Mouse (Mus musculus) left cerebral cortex, postnatal 4 days (tissue): Measurements from ENCODE around the gene Cenpv. TPM values are rescaled to one million over a fixed set of nuclear protein-coding genes. Genes with fewer than 3 reads are reported as not detected.
A peak's percentile ranks its signal among the peaks of the same experiment; 100 is the strongest.

Experiments
- DNase-seq: peaks from one replicate; pipeline ENCODE4 v3.0.0-alpha.2; 2022
- intact Hi-C: fragments of 180-260 bp; cut with DNase I; formaldehyde crosslinking; loops from one replicate; pipeline ENCODE4 v1.15.1; 2025
- total RNA-seq, 2 experiments: library from RNA; stranded (reverse); gene quantifications; 2 replicates each; pipeline ENCODE4 v1.2.3; 2021

Cenpv gene
- total RNA-seq, 2 experiments from 2014 or later = 64.5 to 76.9 TPM

DNA sequence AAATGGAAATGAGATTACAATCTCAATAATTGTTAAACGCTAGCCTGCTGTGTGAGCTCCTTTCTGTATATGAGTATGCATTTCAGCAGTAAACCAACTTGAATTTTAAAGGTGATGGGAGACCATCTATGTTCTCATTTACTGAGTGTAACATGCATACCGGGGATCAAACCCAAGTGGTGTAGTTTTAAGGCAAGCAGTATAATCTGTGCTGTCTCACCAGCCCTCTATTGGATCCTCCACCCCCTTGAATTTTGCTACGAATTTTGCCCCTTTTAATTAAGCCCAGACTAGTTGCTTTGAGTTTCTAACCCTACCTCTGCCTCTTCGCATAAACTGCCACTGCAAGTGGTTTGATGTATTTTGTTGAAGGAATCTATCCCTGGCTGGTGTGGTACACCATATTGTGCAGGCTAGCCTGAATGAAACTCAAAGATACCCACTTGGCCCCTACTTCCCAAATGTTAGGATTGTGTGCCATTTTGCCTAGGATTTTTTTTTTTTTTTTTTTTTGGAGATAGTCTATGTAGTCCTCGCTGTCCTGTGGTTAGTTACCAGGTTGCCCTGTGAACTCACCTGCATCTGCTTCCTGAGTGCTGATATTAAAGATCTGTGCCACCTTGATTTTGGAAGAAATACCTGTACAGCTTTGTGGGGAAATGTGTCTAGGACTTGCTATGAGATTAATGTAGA is 15.2 kb upstream of the Cenpv start:
- intact Hi-C loops = no loop called here

DNA sequence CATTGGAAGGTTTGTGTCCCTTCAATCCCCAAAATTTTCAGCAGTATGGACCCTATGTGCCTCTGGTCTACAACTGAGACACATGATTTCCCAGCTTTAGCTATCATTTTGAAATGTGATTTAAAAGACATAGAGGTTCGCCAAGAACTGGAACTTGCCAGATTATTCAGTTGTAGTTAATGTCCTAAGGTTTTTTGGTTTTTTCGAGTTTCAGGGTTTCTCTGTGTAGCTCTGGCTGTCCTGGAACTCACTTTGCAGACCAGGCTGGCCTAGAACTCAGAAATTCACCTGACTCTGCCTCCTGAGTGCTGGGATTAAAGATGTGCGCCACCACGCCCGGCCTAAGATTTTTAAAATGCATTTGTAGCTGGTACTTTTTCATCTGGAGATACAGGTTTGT is 14.6 kb upstream of the Cenpv start:
- DNase-seq = no peak
- intact Hi-C loops = no loop called here

More for the DNA sequence above, 15.2 kb upstream of the Cenpv start:
- DNase-seq = no peak

DNA sequence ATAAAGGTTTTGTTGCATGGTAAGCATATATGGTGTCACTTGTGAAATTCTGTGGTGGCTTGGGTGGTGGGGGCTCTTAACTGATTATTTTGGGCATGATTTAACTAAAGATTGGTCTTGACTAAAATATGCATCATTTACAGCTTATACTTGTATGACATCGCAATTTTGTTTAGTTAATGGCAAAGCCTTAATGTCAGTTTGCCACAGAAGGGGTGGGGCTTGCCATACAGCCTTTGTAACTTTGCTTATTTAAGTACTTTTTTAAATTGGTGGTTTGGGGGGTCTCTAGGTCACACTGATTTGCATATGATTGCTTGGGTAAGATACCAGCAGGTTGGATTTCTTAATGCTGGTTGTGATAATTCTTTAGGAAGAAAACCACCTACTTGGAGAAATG is 14.1 kb upstream of the Cenpv start:
- intact Hi-C loops = no loop called here
- no peak for DNase-seq

DNA sequence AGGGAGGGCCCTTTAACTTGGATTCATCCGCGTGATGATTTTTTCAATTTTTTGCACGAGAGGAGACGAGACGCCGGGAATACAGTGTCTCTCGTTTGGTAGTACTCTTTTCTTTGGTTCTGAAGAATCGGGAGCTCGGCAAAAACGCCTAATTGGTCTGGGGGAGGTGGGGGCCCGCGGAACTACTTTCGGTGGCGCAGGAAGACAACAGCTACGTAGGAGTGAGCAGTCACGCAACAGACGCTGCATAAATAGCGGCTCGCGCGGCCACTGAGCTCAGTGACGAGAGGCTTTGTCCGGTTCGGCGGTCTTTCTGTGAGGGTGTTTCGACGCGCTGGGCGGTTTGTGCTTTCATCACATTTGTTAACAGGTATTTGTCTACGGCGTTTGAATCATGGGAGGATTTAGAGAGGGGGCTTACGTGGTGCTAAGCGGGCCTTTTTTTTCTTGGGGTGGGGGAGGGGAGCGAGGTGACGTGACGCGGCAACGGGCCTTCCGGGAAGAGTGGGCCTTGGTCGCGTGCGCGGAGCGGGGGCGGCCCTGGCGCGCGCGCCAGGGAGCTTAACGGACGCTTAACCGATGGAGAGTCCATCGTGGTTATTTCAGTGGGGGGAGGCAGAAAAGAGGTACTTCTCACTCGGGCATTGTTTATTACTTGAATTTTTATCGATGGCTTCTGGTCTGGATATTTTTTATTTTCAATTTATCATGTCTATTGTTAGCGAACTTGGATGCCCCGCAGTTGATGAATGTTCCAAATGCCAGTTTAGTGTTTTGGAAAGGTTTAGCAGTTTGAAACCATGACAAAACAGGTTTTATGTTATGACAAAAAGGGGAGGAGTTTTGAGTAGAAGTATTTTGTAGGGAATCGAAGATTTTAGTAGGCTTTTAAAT is 12.4 kb upstream of the Cenpv start:
- DNase-seq = peak; percentile 94
- intact Hi-C loops = no loop called here

GRCm38 (mm10) chr11:62550727-62551225 is 11.7 kb upstream of the Cenpv start, which contains the start of gene Ubb:
Gene Ubb (plus strand): TSS chr11:62551171.
- intact Hi-C loops = no loop called here
- peak; percentile 100 for DNase-seq

DNA sequence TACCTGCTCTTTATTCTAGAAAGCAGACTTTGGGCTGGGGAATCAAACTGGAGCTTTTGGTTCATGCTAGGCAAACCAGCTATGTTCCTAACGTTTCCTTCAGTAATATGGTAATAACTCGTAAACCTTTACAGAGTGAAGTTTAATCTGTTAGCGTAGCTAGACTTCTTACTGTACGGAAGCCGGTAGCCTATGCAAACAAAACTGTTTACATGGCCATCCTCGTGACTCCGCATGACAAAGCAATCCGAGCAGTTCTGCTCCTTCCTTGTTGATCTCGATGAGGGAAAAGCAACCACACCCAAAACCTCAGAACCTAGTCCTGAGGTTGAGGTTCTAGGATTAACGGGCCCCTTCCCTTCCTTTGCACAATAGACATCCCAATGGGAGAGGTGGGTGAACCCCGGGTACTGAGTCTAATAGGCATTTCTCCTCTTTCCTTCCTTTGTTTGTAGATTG is 11.2 kb upstream of the Cenpv start:
- intact Hi-C loops = no loop called here
- peak; percentile 28 for DNase-seq

DNA sequence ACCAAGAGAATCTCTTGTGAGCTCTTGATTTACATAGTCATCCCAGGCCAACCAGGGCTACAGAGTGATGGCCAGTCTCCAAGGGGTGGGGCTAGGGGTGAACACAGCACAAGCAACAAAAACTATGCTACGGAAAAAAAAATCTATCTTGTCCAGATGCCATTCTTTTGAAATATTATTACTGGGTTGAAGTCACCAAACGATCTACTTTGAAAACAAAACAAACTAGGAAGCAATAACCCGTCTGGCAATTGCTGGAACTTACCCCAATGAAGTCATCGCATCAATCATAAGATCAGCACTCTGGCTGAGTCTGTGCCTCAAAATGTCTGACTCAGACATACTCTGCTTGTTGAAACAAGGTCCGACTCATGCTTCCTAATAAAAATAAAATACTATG is 10.7 kb upstream of the Cenpv start:
- DNase-seq = peak; percentile 77
- intact Hi-C loops = no loop called here

GRCm38 (mm10) chr11:62543991-62544390 is 4.9 kb upstream of the Cenpv start:
- no peak for DNase-seq
- intact Hi-C loops = no loop called here

DNA sequence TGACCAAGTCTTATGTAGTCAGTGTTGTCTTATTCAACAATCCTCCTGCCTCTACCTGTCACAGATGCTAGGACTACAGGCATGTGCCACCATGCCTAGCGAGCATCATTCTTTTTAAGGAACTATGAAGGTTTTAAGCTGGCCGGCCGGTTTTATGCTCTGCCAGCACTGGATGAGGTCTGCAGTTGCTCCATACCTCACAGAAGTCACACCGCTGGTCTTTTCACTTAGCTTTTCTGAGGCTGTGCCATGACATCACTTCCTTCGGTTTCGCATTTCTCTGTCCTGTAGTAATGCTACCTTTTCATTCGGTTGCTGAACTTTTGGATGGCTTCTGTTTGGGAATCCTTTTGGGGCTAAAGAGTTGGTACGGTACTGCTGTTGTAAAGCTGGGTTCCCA is 2.5 kb upstream of the Cenpv start:
- DNase-seq = no peak
- intact Hi-C loops = no loop called here

DNA sequence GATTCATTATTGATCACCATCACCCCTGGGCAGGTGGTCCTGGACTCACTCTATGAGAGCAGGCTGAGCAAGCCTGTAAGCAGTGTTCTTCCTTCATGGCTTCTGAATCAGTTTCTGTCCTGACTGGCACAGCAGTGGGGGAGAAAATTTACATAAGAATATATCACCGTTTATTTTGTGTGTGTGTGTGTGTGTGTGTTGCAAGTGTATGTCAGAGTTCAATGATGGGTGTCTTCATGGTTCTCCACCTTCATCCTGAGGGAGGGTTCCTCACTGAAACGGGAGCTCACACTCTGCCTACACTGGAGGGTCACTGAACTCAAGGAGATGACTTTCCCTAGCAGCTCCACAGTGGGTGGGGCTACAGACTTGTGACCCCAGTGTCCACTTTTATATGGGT is 1.9 kb upstream of the Cenpv start:
- intact Hi-C loops = no loop called here

GRCm38 (mm10) chr11:62540167-62540566 is 1.1 kb upstream of the Cenpv start:
- intact Hi-C loops = no loop called here
- no peak for DNase-seq

More for the DNA sequence above, 1.9 kb upstream of the Cenpv start:
- no peak for DNase-seq

GRCm38 (mm10) chr11:62538321-62539088 is 556 bp downstream of the Cenpv start:
- DNase-seq = peak; percentile 62
- intact Hi-C loops = no loop called here

DNA sequence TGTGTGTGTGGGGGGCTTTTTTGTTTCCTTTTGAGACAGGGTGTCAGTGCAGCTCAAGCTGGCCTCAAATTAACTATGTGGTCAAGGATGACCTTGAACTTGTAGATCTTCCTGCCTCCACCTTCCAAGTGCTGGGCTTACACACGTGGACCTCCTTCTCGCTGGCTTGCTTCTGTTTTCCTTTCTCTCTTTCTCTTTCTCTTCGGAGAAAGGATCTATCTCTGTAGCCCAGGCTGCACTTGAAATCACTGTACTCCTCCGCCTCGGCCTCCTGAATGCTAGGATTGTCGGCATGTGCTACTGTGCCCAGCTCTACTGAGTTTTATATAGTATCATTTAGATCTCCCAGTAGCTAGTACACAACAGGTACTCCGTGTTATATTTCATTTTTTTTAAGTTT is 1.5 kb downstream of the Cenpv start:
- peak; percentile 10 for DNase-seq
- intact Hi-C loops = no loop called here

- intact Hi-C loops = no loop called here
- no peak for DNase-seq
These were observed 2.0 kb downstream of the Cenpv start for GRCm38 (mm10) chr11:62537089-62537488.

DNA sequence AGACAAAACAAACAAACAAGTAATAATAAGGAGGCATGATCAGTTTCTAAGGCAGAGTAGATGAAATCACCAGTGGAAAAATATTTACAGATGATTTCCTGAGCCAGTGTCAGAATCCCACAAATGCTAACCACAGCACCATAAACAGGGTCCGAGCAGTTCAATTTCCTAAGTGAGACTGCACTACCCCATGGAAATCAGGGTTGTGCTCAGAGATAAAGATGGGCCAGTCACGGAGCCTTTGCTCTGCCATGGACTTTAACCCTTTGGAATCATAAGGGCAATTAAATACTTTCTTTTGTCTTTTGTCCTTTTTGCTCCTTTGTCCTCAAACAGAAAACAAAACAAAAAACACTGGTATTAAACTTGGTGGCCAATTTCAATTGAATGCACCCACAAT is 16.8 kb downstream of the Cenpv start:
- intact Hi-C loops = no loop called here

DNA sequence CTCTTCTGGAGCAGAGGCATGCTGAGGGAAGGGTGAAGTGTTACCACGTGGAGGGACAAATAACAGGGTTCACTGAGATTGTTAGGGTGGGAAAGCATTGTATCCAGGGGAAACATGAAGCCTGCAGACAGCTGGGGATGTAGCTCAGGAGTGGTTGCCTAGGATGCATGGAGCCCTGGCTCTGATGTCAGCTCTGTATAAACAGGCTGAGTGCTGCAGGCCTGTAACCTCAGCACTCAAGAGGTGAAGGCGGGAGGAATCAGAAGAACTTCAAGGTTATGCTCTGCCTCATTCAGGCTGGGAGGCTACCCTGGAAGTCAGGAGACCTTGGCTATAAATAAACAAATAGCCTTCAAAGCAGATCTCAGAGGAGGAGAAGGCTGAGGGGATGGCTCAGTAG is 20.1 kb downstream of the Cenpv start:
- DNase-seq = no peak
- intact Hi-C loops = no loop called here

More for the DNA sequence above, 16.8 kb downstream of the Cenpv start:
- no peak for DNase-seq

- no peak for DNase-seq
- intact Hi-C loops = no loop called here
These were observed 25.8 kb downstream of the Cenpv start for GRCm38 (mm10) chr11:62513311-62513710.

GRCm38 (mm10) chr11:62512529-62513080 is 26.5 kb downstream of the Cenpv start:
- intact Hi-C loops = no loop called here
- DNase-seq = no peak

GRCm38 (mm10) chr11:62511444-62512202 is 27.4 kb downstream of the Cenpv start:
- intact Hi-C loops = no loop called here

DNA sequence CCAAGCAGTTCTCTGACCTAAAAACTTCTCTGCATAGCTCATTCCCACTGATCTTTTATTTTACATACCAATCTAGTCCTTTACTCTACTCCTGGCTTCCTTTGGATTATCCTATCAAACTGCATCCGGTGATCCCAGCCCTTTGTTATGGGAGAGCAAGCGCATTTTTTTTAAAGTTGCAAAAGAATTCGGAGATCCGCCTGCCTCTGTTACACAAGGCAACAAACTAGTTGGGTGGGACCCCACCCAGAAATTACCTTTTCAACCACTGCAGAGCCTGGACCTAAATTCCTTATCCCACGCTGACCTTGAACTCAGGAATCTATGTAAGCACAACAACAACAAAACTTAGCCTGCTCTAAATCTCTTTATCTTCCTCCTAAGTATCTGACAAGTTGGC is 28.1 kb downstream of the Cenpv start:
- intact Hi-C loops = no loop called here
- no peak for DNase-seq

More at GRCm38 (mm10) chr11:62511444-62512202, 27.4 kb downstream of the Cenpv start:
- DNase-seq = no peak
